Mouse (Mus musculus): ENCODE measurements at regions not wholly inside any gene's neighbourhood (a gene's known extent, or its start where the extent isn't known, plus 50 kb on each side); places are given as distances from the start of the nearest gene placed in this dataset.

DNA sequence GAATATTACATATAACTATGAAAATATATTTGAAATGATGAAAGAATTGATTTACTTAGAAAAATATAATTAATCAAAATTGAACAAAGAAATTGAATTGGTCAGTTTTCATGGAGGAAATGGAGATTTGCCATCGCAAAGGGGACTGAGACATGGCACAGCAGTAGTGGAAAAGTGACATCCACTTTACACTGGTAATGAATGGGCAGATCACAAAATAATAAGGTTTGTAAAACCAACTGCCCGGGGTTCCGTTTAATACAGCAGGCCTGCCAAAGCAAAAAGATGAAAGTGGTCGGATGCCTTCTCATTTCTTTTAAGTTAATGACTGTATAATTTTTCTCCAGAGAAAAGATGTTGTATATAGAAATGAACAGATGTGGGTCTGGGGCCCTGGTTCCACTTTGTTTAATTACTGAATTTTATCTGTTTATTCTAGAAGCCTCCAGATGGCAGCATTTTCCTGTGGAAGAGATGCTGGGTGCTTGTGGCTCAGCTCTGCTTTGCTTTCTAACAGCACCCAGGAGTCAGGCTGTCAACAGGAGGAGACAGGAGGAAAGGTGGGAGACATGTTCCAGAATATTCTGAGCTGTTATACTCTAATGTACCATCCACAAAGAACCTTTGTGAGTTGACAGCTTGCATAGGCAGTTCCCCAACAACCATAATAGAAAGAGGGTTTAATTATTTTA lies 75.6 kb upstream of the Fbxl17 start:
- ATAC-seq (ENCODE audit: low TSS enrichment) = peak; percentile 88

DNA sequence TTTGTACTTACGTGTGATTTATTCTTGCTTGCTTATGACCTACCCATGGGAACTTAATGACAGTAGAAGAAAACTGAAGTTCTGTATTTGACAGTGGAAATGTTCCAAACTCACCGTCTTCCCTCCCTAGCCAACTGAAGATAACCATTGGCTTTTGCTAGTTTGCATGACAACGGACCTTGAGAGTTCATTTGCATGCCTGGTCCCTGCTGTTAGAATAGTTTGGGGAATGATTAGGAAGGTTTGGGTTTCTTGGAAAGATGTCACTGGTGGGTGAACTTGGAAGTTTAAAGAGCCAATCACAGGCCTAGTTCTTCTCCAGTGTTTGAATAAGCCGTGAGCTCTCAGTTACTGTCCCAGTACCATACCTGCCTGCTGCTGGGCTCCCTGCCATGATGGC lies 83.1 kb upstream of the Fbxl17 start:
- ATAC-seq (ENCODE audit: low TSS enrichment) = no peak

DNA sequence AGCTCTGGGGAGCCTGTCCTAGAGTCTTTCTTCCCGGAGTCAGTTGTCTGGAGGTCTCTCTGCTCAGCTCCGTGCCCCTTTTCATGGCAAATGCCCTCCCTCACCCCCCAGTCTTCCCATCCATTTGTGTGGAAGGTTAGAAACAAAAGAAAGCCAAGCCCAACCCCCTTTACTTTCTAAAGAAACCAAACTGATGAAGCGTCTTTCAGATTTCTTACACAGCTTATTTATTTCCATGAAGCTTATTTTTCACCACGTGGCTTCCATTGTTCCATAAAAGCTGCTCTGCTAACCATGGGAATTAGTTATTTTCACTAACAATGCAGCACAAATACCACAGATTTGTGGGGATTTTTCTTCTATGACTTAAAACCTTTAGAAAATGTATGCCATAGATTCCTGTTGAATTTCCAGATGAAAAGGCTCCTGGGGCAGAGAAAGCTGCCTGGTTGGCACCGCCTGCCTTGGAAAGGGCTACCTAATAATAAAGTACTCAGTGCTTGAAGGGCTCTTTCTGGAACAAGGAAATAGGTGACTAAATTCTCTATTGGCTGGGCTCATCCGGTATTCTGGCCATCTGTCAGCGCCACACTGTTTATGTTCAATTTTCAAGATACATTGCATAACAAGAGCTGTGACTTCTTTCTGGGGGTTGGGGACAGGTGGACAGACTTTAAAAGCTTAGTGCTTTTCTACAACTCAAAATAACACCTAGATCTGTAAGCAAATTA lies 107.4 kb upstream of the Fbxl17 start:
- ATAC-seq (ENCODE audit: low TSS enrichment) = no peak

DNA sequence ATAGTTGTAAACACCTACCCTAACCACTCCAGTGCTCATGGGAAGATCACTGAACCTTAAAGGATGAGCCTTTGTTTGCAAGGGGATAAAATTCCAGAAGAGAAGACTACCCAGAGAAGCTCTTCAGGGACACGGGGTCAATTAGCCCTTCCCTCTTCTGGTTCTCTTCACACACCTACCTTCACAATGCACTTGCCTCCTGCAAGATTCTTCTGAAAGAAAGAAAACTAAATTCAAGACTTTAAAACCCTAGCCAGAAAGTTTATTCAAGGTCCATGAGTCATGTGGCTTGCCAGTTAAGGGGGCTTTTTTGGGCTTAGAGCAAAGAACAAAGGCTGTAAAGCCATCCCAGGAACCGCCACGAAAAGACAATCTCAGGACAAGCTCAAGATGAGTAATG lies 122.9 kb upstream of the Fbxl17 start:
- ATAC-seq (ENCODE audit: low TSS enrichment) = no peak

DNA sequence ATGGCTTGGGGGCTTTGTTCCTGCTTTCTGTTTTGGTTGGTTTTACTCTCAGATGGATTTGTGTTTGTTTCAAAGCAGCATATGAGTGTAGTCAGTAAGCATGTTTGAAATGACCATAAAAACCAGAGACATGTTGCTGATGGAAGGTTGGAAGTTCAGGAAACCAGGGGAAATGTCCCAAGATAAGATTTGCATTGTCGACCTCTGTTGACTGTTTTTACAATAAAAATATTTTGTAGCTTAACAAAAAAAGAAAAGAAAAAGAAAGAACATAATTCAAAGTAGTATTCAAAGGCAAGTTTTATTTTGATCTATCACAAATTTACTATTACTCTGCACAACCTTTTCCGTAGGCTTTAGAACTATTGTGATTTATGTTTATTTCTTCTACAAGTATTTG lies 137.8 kb upstream of the Fbxl17 start:
- no peak for ATAC-seq (ENCODE audit: low TSS enrichment)

DNA sequence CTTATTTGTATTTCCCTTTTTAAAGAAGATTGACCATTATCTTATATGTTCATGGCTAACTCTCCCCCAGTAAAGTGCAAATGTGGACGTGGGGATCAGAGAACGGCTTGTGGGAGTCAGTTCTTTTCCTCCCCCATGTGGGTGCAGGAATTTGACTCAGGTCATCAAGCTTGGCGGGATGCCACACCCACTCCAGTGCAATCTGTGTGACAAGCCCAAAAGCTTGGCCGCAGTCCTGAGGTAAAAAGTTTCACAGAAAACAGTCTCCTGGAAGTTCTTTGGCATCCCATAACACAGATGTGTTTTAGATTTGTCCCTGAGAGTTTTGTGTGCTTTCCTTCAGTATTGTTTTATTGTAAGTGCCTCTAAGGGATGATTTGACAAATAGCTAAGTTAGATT lies 144.6 kb upstream of the Fbxl17 start:
- ATAC-seq (ENCODE audit: low TSS enrichment) = no peak

DNA sequence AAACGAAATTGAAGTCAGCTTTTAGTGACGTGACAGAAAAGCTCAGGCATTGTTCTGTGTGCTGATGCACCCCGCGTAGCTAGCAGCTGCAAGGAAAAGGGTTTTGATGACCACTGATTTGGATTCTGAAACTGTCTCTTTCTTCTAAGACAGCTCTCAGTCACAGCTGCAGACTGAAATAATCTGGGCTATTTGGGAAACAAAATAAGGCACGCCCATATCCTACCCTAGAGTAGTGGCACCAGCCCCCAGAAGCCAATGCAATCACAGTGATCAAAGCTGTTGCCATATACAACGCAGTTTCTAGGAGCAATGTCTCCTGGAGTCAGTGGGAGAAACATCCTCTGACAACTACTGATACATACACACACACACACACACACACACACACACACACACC lies 157.9 kb upstream of the Fbxl17 start:
- ATAC-seq (ENCODE audit: low TSS enrichment) = no peak

DNA sequence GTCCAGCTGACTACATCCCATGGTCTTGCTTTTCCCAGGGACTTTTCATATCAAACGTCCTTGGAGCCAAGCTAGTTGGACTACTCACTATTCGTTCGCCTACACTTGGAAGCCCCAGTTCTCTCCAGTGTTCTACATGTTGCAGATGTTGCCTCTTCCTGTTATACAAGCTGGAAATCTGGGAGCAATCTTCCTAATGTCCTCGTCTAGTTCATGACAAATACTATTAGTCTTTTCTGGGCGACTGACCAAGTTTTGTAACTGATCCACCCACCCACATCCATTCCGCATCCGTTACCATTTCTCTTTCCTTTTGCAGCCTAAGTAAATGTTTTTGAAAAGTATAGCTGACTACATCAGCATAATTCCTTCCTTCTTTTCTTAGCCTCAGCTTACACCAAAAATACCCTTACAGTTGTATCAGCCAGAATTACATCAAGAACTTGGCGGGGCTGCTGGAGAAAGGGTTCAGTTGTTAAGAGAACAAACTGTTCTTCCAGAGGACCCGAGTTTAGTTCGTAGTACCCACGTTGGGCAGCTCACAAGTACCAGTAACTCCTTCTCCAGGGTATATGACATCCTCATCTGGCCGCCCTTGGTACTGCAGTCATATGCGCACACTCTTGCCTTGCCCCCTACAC lies 161.1 kb upstream of the Fbxl17 start:
- ATAC-seq (ENCODE audit: low TSS enrichment) = peak; percentile 93

DNA sequence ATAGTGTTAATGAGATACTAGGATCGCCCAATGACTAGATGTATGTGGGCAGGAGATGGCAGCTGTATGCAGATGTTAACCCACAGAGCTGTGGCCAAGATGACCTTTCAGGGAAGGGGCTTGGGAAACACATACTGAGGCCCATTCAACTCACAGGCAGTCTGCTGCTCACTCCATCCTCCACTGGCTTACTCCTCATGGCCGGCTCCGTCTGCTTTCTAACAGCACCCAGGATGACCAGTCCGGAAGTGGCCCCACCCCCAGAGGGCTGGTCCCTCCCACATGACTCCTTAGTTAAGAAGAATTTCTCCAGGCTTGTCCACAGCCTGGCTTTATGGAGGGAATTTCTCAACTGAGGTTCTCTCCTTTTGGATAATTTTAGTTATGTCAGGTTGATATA lies 161.8 kb upstream of the Fbxl17 start:
- peak; percentile 4; the same call in 1 of the 2 replicates for ATAC-seq (ENCODE audit: low TSS enrichment)

DNA sequence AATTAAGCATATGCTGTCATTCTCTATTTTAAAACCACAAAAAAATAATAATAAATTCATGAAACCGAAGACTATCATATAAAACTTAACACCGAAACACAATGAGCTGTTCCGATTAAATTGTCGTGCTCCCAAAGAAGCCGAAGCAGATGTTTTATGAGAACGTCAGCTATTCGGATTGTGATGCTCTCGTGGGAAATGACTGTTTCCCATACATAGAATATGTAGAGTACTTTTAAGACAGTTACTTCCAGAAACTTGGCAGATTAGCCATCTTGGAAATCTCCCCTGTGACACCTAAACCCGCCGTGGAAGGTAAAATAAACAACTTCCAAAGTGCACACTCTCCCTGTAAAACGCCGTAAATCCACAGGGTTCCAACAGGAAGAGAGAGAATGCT lies 162.4 kb upstream of the Fbxl17 start:
- ATAC-seq (ENCODE audit: low TSS enrichment) = no peak

DNA sequence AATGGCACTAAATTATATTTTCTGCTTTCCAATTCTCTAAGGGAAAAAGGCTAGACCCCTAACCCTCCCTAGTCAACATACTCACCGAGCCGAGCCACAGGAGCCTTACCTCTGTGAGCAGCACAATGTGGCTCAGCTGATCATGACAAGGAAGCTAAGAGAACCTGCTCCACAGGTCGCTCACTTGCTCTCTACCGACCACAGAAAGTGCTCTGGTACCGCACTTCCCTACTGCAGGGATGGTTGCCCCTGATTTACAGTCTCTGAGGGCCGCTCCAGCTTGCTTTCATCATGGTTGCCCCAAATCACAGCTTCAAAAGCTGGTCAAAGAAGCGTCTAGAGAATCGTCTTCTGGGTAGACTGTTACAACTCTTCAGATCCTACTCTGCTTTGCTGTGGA lies 177.0 kb upstream of the Fbxl17 start:
- no peak for ATAC-seq (ENCODE audit: low TSS enrichment)

DNA sequence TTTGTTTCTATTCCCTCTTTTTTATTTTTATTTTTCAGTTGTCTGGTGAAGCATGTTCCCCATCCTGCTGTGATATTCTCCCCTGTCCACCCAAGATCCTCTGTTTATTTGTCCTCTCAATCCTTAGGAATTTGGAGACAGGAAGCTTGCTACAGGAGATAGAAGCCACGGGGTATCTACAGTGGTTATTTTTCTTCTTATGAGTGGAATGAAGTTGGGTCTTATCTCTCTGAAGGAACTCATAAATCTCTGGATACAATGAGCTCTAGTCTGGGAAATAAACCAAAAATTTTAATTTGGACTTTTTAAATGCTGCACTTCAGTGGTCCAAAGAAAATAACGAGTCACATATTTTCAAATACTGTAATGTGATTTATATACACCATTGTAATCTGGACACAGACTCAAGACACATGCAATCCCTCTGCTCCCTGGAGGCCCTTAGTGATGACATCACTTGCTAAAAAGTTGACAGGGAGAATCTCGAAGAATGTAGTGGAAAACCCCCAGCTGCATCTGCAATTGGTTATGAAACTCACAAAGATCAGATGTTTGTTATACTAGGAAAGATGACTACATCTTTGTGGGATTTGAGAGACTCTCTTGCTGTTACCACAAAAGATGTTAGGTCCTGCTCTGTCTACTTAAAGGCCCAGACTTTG lies 178.3 kb upstream of the Fbxl17 start:
- ATAC-seq (ENCODE audit: low TSS enrichment) = no peak

DNA sequence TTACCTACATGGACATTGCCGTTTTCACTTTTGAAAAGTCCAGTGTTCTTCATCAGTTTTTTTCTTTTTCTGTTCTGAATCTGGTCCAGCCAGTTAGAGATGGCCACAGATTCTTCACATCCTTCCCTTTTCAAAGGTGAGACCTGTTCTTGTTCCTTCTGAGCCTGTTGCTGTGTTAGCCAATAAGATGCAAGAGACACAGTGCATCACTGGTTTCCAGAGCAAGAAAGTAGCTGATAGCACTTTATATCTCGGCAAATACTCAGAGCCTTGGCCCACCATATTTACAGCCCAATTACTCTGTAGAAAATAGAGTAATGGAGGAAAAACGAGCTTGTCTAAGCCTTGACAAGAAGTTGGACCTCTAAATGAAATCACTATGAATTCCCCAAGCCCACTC lies 180.7 kb upstream of the Fbxl17 start:
- ATAC-seq (ENCODE audit: low TSS enrichment) = no peak

DNA sequence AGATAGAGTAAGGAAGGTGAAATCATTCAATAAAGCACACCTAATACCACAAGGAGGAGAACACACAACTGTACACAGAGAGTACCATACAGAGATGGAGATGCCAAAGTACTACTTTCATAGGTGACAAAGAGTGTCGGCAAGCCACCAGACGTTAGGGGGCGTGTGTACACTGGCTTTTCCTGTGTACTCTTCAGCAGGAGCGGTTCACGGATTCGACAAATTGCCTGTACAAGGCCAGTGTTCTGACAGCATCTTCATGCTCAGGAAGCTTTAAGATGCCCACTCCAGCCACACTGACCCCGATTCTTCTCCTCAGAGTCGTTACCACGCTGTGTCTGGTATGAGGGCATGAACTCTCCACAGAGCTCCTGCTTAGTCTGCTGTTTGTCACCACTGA lies 179.5 kb upstream of the Fer start:
- no peak for ATAC-seq (ENCODE audit: low TSS enrichment)

DNA sequence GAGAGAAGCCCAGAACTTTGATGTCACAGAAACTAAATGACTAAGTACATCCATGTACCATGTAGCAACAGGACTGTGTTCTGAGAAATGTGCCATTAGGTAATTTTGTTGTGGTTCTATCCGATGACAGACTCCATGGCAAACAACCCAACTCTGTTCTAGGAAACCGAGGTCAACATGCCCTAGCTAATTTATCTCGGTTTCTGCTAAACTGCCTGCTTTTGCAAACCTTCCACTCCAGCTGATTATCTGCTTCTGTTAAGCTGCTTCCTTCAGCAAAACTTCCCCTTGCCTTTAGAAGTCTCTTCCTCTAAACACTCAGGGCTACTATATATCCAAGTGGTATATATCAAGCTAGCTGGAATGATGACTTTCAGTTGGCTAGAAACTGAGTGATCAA lies 178.8 kb upstream of the Fer start:
- ATAC-seq (ENCODE audit: low TSS enrichment) = no peak

DNA sequence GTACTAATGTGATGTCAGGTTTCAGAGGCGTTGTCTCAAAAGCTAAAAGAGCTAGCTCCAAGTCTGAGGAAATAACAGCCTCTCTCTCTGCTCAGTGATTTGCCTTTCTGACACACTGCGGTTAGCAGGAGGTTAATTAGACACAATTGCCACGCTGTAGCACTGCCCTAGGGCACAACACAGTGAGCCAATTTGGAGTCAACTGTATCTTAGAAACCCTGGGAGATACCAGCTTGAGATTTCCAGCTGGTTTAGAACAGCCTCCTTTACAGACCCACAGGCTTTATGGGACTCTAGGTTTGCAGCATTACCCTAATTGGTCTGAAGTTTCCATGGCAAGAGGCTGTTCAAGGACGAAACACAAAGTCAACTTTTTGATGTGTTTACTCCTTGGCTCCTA lies 176.9 kb upstream of the Fer start:
- no peak for ATAC-seq (ENCODE audit: low TSS enrichment)

DNA sequence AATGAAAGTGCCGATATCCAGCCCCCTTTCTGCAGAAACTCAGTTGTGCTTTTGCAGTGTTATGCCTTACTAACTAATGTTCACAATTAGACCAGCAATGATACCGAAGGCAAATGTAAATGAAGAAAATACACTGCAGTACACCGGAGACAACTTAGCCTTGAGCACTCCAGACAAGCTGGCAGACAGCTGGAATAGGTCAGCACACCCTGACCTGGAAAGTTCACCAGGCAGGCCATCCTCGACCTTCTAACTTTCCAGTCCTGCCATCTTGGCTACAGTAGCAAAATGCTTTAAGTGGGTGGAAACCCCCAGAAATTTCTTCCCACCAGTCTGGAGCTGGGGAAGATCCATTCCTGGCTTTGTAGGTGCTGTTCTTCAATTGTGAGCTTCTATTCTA lies 176.5 kb upstream of the Fer start:
- ATAC-seq (ENCODE audit: low TSS enrichment) = no peak

DNA sequence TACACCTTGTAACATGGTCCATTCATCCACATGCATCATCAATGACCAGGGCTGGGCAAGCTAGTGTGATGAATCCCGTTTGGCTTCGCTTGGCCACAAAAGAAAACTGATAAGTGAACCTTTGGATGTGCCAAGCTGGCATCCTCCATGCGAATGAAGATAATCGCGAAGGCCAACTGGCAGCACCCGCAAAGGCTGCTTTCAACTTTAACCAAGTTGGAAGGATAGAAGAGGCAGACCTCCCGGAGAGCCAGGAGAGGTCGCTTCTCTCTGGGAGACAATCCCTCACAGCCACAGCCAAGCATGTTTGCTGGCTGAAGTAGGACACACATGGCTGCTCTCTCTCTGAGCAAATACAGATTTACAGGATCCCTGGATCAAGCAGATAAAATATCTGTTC lies 173.6 kb upstream of the Fer start:
- ATAC-seq (ENCODE audit: low TSS enrichment) = no peak

DNA sequence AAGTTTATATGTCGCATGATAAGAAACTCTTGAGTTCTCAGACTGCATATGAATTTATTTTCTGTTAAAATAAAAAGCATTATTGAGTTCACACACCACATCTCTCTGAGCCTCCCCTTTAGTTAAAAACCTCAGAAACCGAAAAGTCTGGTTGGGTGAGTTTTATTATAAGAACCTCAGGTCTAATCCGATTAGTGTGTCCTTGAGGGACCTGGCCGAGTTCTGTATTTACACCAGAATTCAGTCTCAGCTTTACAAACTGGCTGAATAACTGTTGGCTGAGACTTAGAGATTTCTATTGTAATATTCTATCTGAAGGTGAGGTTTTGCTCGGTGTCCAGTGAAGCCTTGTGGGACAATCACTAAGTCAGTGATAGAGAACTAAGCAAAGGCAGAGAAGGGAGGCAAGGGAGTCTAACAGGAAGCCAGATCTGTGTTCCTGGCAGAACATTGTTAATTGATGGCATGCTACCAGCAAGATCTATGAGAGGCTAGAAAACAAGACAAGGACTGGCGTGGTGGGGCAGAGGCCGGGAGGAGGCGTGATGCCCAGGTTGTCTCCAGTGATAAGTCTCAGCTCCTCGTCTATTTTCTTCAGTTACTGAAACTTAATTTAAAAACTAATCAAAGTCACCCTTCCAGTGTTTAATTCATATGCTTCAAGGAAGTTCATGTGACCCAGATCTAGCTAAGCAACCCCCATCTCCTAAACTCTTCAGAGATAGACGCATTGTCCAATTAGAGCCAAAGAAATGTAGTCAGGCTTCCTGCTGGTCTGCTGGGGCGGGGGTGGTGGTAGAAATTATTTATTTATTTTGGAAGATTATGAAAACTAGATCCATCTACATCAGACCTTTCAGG lies 171.8 kb upstream of the Fer start:
- ATAC-seq (ENCODE audit: low TSS enrichment) = no peak

DNA sequence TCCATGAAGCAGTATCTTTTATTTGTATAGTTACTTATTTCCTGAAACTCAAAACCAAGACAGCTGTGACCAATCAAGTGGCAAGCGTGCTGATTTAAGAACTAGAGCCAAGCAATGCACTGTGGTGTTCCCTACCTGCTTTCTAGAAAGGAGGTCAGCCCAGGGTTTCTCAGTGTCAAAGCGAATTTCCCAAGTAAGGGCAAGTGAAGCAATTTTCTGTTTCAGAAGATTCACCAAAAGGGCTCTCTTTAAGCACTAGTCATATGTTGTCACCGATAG lies 171.2 kb upstream of the Fer start:
- no peak for ATAC-seq (ENCODE audit: low TSS enrichment)

DNA sequence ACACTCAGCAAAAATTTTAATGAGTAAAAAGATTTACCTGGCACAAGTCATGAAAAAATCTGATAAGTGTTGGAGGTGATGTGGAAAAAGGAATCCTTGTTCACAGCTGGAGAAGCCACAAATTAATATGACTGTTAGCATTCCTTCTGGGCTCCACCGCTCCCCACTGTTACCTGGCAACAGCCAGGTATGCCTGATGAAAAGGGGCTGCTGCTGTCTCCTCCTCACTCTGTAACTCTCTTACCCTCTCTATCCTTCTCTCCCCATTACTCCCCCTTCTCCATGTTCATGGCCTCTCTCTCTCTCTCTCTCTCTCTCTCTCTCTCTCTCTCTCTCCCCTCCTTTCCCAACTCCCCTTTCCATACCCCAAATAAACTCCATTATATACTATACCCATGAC lies 169.6 kb upstream of the Fer start:
- ATAC-seq (ENCODE audit: low TSS enrichment) = no peak

DNA sequence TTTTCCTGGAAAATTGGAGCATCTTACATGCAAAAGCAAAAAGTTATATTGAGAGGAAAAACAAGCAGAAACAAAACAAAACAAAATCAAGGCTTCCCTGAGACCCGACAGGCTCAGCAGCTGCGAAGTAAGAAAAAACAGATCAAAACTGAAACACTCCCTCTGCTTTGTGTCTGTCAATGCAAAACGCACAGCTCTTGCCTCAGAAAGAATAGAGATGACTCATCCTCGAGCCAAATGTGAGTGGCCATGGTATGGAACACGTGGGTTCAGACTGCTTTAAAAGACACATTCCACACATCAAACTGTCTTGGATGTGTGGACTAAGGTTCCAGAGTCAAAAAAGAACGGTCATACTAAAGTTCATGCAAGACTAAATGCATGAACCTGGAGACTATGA lies 163.3 kb upstream of the Fer start:
- ATAC-seq (ENCODE audit: low TSS enrichment) = no peak

Measured in frontal cortex, adult (tissue).